Mouse (Mus musculus): ENCODE measurements around the gene Rabgap1l.

- TF ChIP-seq CTCF (IDR thresholded peaks at IDR 0.05; ENCODE audit: low read depth, low read length) (no peak), POLR2A (IDR thresholded peaks at IDR 0.05; ENCODE audit: insufficient read depth, low read length) (no peak)
These were observed 493.0 kb downstream of the Rabgap1l start for GRCm38 (mm10) chr1:160299979-160300378.
